Mouse (Mus musculus): ENCODE results near the gene Ccdc9b.

GRCm38 (mm10) chr2:118766041-118767033 lies 3.9 kb upstream of the Ccdc9b start:
- no peak for TF ChIP-seq MAZ (IDR thresholded peaks at IDR 0.05; ENCODE audit: low read depth, low read length)
- TF ChIP-seq MXI1 (IDR thresholded peaks at IDR 0.05; ENCODE audit: low read depth, low read length), result no peak

Data from CH12.LX (cell line).